Mouse (Mus musculus) left cerebral cortex, postnatal 10 days (tissue): ENCODE measurements around the gene Gatb. TPM values are rescaled to one million over a fixed set of nuclear protein-coding genes. Genes with fewer than 3 reads are reported as not detected.

Experiments
- DNase-seq, 2 experiments: peaks; one replicate each; pipeline ENCODE4 v3.0.0; 2021 to 2022; ENCODE audit warnings: low spot score in 2 of 2, mixed read lengths in 1 of 2; ENCODE audit errors: extremely low spot score in 1 of 2
- intact Hi-C: fragments of 180-260 bp; cut with DNase I; formaldehyde crosslinking; loops from one replicate; pipeline ENCODE4 v1.15.1; 2025
- total RNA-seq, 2 experiments: library from RNA; stranded (reverse); gene quantifications; 2 replicates each; pipeline ENCODE4 v1.2.3; 2021

The Gatb gene
- total RNA-seq, 2 experiments from 2014 or later = 18.3 to 21.6 TPM

DNA sequence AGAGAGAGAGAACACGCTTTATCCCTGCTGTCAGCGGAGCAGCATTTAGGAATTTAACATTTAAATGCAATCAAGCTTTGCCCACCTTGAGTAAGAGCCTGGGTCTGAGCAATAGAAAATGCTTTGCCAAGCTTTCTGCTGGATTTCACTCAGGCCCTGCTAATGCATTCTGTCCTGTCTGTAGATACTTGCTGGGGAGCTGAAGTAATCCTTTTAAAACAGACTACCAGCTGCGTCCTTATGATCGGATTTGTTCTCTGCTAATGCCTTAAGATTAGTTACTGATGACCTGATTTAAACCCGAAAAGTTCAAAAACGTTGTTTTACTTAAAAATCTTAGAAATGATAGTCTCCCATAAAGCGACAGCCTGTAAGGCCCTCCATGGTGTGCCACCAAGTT is 107.2 kb downstream of the Gatb start:
- intact Hi-C loops = no loop called here
- no peak for DNase-seq

DNA sequence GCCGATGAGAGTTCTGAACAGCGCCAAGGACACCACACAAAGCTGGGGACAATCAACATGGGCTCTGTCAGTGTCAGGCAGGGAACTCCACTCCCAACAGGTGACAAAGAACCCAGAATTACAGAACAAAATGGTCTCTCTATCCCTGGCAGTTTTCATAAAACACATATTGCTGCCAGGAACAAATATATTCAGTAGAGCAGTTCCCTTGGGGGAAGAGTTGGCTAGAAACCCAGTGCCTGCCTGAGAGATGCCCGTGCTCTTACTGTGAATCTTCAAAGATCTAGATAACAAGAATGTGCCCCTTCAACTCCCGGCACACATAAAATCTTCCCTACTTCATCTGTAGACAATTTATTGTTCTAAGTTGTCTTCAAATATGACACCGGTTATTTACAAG is 109.7 kb downstream of the Gatb start:
- intact Hi-C loops = no loop called here
- no peak for DNase-seq

DNA sequence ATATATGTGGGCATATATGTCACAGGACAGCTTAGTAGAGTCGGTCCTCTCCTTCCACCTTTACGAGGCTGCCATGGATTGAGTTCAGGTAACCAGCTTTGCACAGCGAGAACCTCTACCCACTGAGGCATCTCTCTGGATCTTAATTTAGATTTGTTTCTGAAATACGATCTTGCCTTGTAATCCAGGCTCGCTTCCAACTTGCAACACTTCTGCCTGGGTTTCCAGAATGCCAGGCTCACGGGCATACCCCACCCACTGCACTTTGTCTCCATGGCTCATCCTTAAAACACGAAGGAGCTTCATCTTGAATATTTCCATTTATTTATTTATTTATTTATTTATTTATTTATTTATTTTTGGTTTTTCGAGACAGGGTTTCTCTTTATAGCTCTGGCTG is 111.4 kb downstream of the Gatb start:
- no peak for DNase-seq
- intact Hi-C loops = no loop called here

DNA sequence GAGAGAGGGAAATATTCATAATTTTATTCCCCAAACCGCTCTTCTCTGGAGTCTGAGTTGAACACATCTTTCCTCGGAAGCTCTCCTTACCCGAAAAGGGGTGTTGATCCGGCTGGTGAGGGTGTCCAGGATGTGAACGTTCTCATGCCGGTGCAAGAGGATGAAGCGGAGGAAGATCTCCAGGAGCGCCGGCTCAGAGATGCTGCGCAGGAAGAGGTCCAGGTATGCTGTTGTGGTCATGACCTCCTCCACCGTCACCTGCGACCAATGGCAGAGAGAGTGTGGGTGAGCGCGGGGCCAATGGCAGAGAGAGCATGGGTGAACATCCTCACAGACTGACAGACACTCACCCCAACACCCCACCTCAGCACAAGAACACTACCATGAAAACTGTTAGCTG is 114.4 kb downstream of the Gatb start:
- intact Hi-C loops = no loop called here
- no peak for DNase-seq

DNA sequence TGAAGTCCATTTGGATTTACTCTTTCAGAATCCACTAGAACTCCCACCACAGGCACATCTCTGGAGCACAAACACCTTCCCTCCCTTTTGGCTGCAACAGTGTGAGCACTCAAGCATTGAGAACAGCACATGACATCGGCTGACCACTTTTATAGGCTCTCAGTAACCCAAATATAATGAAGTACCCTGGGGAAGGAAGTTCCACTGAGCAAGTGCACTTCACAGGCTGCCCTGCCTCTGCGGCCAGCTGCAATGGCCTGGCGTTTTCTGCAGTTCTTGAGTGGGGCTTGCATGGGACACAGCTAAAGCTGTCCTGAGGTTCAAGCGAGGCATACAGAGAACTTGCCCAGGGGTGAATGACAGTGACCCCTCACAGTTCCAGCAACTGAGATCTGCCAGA is 117.2 kb downstream of the Gatb start:
- intact Hi-C loops = no loop called here

DNA sequence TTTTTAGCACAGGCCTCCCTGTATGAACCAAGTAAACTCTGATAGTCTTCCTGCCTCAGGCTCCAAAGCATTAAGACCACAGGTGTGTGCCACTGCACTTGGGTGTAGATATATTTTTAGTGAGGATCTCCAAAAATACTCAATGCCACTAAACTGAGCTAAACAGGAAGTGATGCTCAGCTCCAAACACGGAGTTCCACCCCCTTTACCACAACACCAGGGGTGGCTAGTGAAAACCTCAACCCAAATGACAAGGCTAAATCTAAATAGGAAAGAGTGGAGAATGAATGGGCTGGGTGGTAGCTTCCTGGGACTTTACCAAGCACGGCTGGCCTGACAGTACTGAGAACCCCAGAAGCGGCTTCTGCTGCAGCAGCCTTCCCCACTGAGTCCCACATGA is 119.1 kb downstream of the Gatb start:
- no peak for DNase-seq
- intact Hi-C loops = no loop called here

More for the DNA sequence above, 117.2 kb downstream of the Gatb start:
- no peak for DNase-seq

DNA sequence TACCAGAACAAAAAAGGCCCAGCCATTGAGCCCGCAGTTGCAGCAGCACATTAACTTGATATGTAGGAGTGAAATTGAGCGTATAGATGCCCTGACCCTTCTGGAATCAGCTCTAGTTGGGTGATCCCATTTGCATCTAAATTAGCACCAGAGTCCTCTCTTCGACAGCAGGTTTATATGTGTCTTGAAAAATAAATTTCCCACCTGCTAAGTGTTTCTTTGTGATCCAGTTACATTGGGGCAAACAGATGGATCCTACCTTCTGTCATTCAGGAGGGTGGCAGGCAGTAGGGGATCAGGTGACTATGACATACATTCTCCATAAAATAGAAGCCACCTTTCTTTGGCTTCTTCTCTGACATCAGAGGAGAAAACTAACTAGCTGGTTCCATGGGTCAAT is 121.1 kb downstream of the Gatb start:
- DNase-seq = no peak
- intact Hi-C loops = no loop called here

DNA sequence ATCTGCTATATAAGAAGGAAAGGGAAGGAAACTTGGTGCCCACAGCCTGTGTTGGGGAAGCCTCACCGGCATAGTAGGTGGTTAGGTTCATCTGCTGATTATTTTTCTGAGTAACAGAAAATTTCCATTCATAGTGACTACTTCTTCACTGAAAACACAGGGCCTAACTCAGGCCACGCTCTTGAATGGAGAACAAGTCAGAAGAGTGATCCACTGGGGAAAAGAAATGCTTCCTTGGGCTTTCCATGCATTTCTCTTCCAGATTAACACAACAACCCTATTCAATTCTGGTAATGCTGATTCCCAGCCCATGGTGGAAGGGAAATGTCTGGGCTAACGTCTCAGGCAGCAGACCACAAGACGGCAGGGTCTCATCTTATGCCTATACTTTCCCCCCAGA is 124.6 kb downstream of the Gatb start:
- intact Hi-C loops = no loop called here
- DNase-seq = no peak

DNA sequence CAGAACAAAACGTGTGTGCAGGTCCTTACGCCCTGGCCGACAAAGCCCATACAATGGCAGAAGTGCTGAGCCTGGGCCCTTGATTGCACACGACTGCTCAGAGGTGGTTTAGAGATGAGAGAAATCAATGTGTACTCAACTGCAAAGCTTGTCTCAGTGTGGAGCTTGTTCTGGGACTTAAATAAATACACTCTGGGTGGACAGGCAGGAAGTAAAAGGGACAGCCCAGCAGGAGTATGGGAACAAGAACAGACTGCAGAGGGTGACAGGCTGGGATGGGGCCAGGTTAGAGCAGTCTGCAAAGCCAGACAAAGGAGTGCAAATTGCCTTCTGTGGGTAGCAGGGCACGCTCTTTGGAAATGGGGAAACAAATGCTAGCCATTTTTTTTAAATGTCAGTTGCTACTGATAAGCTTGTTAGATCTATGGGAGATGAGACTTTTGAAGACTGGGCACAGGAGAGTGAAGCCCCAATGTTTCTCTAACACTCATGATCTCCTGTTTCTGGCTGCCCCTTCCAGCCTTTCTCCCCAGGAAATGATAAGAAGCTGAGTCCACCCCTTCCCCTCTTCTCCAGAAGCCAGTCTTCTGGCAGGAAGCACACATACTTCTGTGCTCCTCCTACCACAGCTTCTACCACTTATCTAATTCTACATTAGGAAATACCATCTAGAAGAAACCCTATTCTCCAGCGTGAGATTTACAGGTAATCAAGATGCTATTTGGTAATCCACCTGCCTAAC is 129.4 kb downstream of the Gatb start:
- peak in 1 of 2 experiments; percentile 43 for DNase-seq
- intact Hi-C loops = no loop called here

Other genes starting within 250 kb of the Gatb start
- gene Fam160a1, start 243.2 kb downstream of the Gatb start, total RNA-seq = 1 to 10 TPM; 4.2 to 4.4 TPM